Mouse (Mus musculus) erythroblast, embryonic 14.5 days (primary cell): Measurements from ENCODE around the gene Gnao1. TPM values are rescaled to one million over a fixed set of nuclear protein-coding genes. Genes with fewer than 3 reads are reported as not detected.

Experiments
- H3K27me3 ChIP-seq: 2 replicates; pipeline ENCODE4 v1.6.1; 2012; ENCODE audit warnings: inconsistent platforms; ENCODE audit not compliant: control insufficient read depth
- H3K36me3 ChIP-seq: 2 replicates; pipeline ENCODE4 v1.6.1; 2012; ENCODE audit warnings: mild to moderate bottlenecking, inconsistent platforms; ENCODE audit not compliant: control insufficient read depth
- H3K4me1 ChIP-seq: 2 replicates; pipeline ENCODE4 v1.6.1; 2012; ENCODE audit warnings: inconsistent platforms; ENCODE audit not compliant: control insufficient read depth
- H3K4me3 ChIP-seq: replicated peaks from 2 replicates; pipeline ENCODE3; 2012; ENCODE audit warnings: moderate library complexity, mild to moderate bottlenecking, inconsistent platforms
- H3K9me3 ChIP-seq: 2 replicates; pipeline ENCODE4 v1.6.1; 2012; ENCODE audit warnings: low read length, inconsistent platforms, mixed read lengths; ENCODE audit not compliant: control insufficient read depth
- GATA1 ChIP-seq: IDR thresholded peaks from 2 replicates; pipeline ENCODE4 v1.6.1; 2012; ENCODE audit warnings: low read length, inconsistent platforms, mixed read lengths
- TAL1 ChIP-seq: IDR thresholded peaks from 3 replicates; pipeline ENCODE4 v1.6.1; 2012; ENCODE audit warnings: low read length, inconsistent platforms, mixed read lengths
- polyA plus RNA-seq: library from polyadenylated mRNA; stranded (reverse); fragments of >175 nt; gene quantifications from 2 replicates; pipeline ENCODE4 v1.2.3, GENCODE M21; 2012

Gene Gnao1
- polyA plus RNA-seq = 0.10 TPM in 1 of 2 replicates, not detected in the other

DNA sequence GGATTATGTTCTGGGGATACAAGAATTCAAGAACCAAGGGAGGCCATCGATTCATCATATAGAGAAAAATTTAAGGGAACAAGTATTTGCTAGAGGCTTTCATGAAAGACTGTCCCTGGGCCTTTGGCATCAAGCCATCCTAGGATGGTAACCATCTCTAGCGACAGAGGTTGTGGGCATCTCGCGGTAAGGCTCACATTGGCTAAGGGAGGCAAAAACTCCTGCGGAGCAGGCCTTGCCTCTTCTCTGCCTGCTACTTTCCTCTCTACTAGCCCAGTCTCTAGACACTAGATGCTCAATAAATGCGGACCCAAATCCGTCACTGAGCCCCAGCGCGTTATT, at the start of gene Gnao1:
Gene Gnao1 (plus strand): TSS at position 281 of the 342 bp plus-strand sequence.
- peaks cover 5% of the 10 kb centered on the region; the same call in 1 of the 2 replicates for H3K9me3 ChIP-seq
- H3K36me3 ChIP-seq = no peaks in the 10 kb centered on the region
- TF ChIP-seq GATA1 (no peak), TAL1 (no peak)
- peaks cover 11% of the 10 kb centered on the region for H3K4me1 ChIP-seq
- peaks cover 60% of the 10 kb centered on the region for H3K27me3 ChIP-seq
- H3K4me3 ChIP-seq = peak within 1 kb of the TSS; percentile 47

GRCm38 (mm10) chr8:93777605-93778004, 32.2 kb upstream of the Gnao1 start:
- Histone ChIP-seq H3K4me3 (no peak overlapping the region), H3K9me3 (no peaks in the 10 kb centered on the region), H3K27me3 (no peaks in the 10 kb centered on the region), H3K36me3 (no peaks in the 10 kb centered on the region), H3K4me1 (no peaks in the 10 kb centered on the region)
- TF ChIP-seq GATA1 (no peak), TAL1 (no peak)

DNA sequence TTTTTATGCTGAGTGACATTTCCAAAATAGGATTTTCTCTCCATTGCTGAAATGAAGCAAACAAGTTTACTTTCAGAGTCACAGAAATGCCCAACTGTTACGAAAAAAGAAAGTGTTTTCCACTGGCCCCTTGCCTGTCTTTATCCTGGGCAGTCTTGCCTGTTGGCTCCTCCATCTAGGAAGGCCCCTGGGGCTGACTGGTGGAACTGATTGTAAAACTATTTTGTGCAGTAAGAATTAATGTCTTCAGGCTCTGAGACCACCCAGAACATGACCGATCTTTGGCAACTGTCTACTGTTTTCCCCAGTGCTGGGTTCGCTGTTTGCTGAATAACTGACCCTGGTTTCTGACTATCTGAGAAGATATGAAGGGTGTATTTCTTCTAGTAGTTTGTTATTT, 540 bp upstream of the Gnao1 start:
- Histone ChIP-seq H3K4me3 (no peak overlapping the region), H3K27me3 (peaks cover 56% of the 10 kb centered on the region), H3K4me1 (peaks cover 11% of the 10 kb centered on the region), H3K9me3 (peaks cover 5% of the 10 kb centered on the region; the same call in 1 of the 2 replicates), H3K36me3 (no peaks in the 10 kb centered on the region)
- no peak for TF ChIP-seq TAL1

DNA sequence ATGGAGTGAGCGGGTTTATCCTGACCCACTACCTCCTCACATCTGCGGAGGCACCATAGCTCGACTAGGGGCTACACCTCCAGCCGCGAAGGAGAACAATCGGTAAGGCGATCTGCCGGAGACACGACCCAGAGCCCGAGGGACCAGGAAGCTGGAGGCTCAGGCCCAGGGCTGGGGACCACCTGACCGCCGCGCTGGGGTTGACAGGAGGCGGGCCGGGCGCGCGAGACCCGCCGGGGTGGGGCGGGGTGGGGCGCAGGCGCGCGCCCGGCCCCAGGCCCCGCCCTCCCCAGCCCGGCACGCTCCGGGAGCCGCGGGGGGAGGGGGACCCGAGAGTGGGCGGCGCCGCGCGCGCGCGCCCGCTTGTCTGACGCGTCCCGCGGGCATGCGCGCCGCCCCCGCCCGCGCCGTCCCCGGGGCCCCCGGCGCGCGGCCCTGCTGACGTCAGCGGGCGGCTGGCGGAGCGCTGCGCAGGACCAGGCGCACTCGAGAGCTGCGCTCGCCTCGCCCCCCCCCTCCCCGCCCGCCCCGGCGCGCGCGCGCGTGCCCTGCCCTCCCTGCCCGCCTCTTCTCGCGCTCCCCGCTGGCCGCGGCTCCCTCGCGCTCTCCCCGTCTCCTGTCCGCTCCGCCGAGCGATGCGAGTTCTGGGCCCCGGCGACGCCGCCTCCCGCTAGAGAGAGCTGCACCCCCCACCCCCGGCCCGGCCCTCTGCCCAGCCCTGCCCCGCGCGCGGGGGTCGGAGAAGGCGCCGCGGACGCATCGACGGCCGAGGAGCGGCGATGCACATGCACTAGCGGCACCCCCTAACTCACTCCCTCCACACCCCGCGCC, 477 bp downstream of the Gnao1 start:
- peaks cover 5% of the 10 kb centered on the region; the same call in 1 of the 2 replicates for H3K9me3 ChIP-seq
- H3K4me3 ChIP-seq = peak overlapping the region; percentile 47
- TF ChIP-seq GATA1 (no peak), TAL1 (no peak)
- peaks cover 66% of the 10 kb centered on the region for H3K27me3 ChIP-seq
- H3K36me3 ChIP-seq = no peaks in the 10 kb centered on the region
- H3K4me1 ChIP-seq = peaks cover 11% of the 10 kb centered on the region

GRCm38 (mm10) chr8:93810859-93811602, 1.3 kb downstream of the Gnao1 start:
- no peaks in the 10 kb centered on the region for H3K36me3 ChIP-seq
- H3K9me3 ChIP-seq = peaks cover 5% of the 10 kb centered on the region; the same call in 1 of the 2 replicates
- H3K27me3 ChIP-seq = peaks cover 66% of the 10 kb centered on the region
- TF ChIP-seq TAL1 = no peak
- TF ChIP-seq GATA1 = no peak
- peaks cover 11% of the 10 kb centered on the region for H3K4me1 ChIP-seq
- H3K4me3 ChIP-seq = peak overlapping the region; percentile 47

DNA sequence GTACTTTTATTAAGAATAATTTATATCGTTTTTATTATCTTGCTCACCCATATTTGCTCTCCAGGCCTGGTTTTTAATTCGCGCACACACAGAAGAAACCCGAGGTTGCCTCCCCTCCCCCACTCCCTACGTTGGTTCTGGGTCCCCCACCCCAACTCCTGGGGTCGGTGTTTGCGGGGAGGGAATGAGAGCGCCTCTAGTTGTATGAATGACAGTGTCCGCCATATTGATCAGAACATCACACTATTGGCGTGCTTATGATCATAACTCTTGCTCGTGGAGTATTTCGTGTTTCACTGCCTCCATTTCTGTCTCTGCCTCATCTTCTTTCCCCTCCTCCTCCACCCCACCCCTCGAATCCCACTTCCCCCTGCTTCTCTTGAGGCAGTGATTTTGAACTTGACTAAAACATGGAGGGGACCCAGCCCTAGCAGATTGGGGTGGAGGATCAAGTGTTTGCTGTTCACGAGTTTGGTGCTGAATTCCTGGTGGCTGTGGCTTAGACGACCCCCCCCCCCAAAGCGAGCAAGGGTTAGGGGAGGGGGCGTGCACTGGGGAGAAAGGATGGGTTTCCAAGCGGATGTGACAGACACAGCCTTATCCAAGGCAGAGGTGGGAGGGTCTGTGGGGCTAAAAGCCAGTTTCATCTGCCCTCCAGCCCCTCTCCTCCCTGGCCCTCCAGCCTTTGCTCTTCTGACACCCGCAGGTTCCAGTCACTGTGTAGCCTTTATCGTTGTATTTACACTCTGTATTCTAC, 2.1 kb downstream of the Gnao1 start:
- Histone ChIP-seq H3K27me3 (peaks cover 68% of the 10 kb centered on the region), H3K4me1 (peaks cover 11% of the 10 kb centered on the region), H3K9me3 (peaks cover 5% of the 10 kb centered on the region; the same call in 1 of the 2 replicates), H3K4me3 (no peak overlapping the region), H3K36me3 (no peaks in the 10 kb centered on the region)
- TF ChIP-seq GATA1 = no peak
- TF ChIP-seq TAL1 = no peak

- H3K36me3 ChIP-seq = no peaks in the 10 kb centered on the region
- peaks cover 5% of the 10 kb centered on the region; the same call in 1 of the 2 replicates for H3K9me3 ChIP-seq
- peaks cover 65% of the 10 kb centered on the region for H3K27me3 ChIP-seq
- TF ChIP-seq GATA1 = no peak
- TF ChIP-seq TAL1 = no peak
- no peak overlapping the region for H3K4me3 ChIP-seq
- H3K4me1 ChIP-seq = peaks cover 11% of the 10 kb centered on the region
Observed at GRCm38 (mm10) chr8:93812566-93813404, 3.0 kb downstream of the Gnao1 start.

GRCm38 (mm10) chr8:93813405-93813761, 3.6 kb downstream of the Gnao1 start:
- Histone ChIP-seq H3K4me1 (peaks cover 11% of the 10 kb centered on the region), H3K4me3 (no peak overlapping the region), H3K27me3 (peaks cover 65% of the 10 kb centered on the region), H3K36me3 (no peaks in the 10 kb centered on the region), H3K9me3 (peaks cover 5% of the 10 kb centered on the region; the same call in 1 of the 2 replicates)
- TF ChIP-seq TAL1 = no peak
- no peak for TF ChIP-seq GATA1
